Mouse (Mus musculus) monocyte, adult 5-6 weeks (primary cell): ENCODE results near the gene A430033K04Rik. TPM values are rescaled to one million over a fixed set of nuclear protein-coding genes. Genes with fewer than 3 reads are reported as not detected.

Experiments used
- ATAC-seq: fragments of 153-309, 156-312 bp; replicated peaks from 2 replicates; pipeline ENCODE4 v1.8.0; 2017; ENCODE audit warnings: mild to moderate bottlenecking; ENCODE audit not compliant: low TSS enrichment, insufficient number of reproducible peaks, severe bottlenecking, poor library complexity, low FRiP score
- total RNA-seq: library from RNA; stranded (forward); fragments of 200-1000, 200-491, 200-594 nt; gene quantifications from 3 replicates; pipeline ENCODE4 v1.2.3, GENCODE M21; 2017

A430033K04Rik gene
- 4.2 to 13.7 TPM (median 7.4 TPM) in 3 replicates for total RNA-seq

GRCm38 (mm10) chr5:138622645-138623477, at the start of gene A430033K04Rik:
A430033K04Rik (plus strand) TSS chr5:138622859.
- ATAC-seq, result peak; percentile 97

- no peak for ATAC-seq
These were observed 35.3 kb upstream of the A430033K04Rik start for GRCm38 (mm10) chr5:138587396-138587795.

- no peak for ATAC-seq
These were observed 4.3 kb upstream of the A430033K04Rik start for GRCm38 (mm10) chr5:138618353-138618752.

- ATAC-seq, result peak; percentile 93
These were observed 3.2 kb upstream of the A430033K04Rik start, which contains the start of gene Zfp68 for GRCm38 (mm10) chr5:138619211-138620128. Zfp68 (minus strand) TSS chr5:138619761.

- no peak for ATAC-seq
These were observed 1.8 kb upstream of the A430033K04Rik start for GRCm38 (mm10) chr5:138620836-138621235.

GRCm38 (mm10) chr5:138623478-138623875, 818 bp downstream of the A430033K04Rik start:
- ATAC-seq, result no peak

GRCm38 (mm10) chr5:138636486-138636885, 13.8 kb downstream of the A430033K04Rik start:
- no peak for ATAC-seq

- no peak for ATAC-seq
These were observed 18.4 kb downstream of the A430033K04Rik start for GRCm38 (mm10) chr5:138641081-138641480.

- no peak for ATAC-seq
These were observed 19.1 kb downstream of the A430033K04Rik start for GRCm38 (mm10) chr5:138641761-138642160.

- ATAC-seq, result no peak
These were observed 30.3 kb downstream of the A430033K04Rik start for GRCm38 (mm10) chr5:138652911-138653310.

- peak; percentile 69; the same call in 1 of the 2 replicates for ATAC-seq
These were observed 34.0 kb downstream of the A430033K04Rik start for GRCm38 (mm10) chr5:138656477-138657156.

GRCm38 (mm10) chr5:138657407-138657806, 34.7 kb downstream of the A430033K04Rik start:
- ATAC-seq, result no peak

GRCm38 (mm10) chr5:138657854-138658253, 35.2 kb downstream of the A430033K04Rik start:
- peak; percentile 77 for ATAC-seq

- peak; percentile 87 for ATAC-seq
These were observed 36.3 kb downstream of the A430033K04Rik start for GRCm38 (mm10) chr5:138658922-138659321.

- ATAC-seq, result peak; percentile 80
These were observed 60.5 kb downstream of the A430033K04Rik start for GRCm38 (mm10) chr5:138683023-138683766.

GRCm38 (mm10) chr5:138683821-138684220, 61.2 kb downstream of the A430033K04Rik start:
- ATAC-seq, result no peak

- ATAC-seq, result no peak
These were observed 64.8 kb downstream of the A430033K04Rik start for GRCm38 (mm10) chr5:138687453-138687852.

- ATAC-seq, result no peak
These were observed 66.6 kb downstream of the A430033K04Rik start for GRCm38 (mm10) chr5:138689254-138689653.
